Mouse (Mus musculus) thymus, postnatal 36 days (tissue): ENCODE results near the gene Mdfi.

ENCODE experiments used
- DNase-seq, 2 experiments: peaks; one replicate each; pipeline ENCODE4 v3.0.0; 2022; ENCODE audit warnings: mixed read lengths in 2 of 2

The Mdfi gene

DNA sequence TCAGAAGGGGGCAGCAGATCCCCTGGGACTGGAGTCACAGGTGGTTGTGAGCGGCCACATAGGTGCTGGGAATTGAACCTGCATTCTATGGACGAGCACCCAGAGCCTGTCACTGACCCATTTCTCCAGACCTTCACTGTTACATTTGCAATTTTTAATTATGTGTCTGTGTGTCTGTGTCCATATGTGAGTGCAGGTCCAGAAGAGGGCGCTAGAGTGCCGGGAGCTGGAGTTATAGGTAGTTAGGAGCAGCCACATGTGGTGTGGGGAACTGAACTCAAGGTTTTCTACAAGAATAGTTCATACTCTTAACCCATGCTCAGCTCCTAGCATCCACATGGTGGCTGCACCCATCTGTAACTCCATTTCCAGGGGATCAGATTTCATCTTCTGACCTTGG is 37.5 kb downstream of the Mdfi start:
- no peak for DNase-seq

DNA sequence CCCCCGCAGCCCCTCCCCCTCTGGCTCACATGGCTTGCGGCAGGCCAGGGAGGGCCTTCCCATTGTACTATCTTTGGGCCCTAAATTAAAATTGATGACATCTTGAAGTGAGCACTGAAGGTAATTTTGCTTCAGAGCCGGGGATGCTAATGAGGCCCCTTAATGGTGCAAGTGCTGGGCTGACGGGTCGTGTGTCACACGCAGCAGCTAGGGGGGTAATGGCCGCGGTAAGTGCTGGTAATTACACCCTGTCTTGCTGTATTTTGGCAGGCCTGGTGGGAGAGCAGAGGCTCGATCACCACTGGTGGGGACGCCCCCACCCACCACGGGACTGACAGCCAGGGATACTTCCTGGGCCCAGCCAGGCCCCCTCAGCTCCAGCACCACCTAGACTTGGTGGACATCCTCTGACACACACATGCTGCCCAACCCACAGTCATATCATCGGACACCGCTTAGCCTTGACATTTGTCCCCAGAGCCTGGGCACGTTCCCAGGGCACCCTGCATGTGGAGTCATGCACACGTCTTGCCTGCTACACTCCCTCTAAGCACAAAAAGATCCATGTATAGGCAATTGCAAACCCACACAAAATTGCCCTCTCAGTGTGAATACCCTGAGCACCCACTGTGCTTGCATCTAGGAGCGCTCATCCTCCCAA is 38.2 kb downstream of the Mdfi start:
- no peak for DNase-seq

DNA sequence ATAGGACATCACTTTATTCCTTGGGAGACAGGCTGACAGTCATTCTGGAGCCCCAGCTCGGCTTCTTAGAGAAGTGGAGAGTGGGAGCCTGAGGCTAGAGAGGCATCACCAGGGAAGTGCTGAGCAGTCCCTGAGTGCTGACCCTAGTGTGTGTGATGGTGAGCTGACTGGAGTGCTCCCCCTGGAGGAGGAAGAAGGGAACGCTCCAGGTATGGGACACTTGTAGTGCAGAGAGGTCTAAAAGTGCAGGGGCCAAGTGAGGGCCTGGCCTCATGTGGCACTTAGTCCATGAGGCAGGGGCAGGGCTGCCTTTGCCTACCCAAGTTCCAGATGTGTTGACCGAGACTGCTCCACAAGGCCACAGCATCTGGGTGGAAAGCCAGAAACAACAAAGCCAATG is 39.0 kb downstream of the Mdfi start:
- DNase-seq, result peak; percentile 53 to 63

DNA sequence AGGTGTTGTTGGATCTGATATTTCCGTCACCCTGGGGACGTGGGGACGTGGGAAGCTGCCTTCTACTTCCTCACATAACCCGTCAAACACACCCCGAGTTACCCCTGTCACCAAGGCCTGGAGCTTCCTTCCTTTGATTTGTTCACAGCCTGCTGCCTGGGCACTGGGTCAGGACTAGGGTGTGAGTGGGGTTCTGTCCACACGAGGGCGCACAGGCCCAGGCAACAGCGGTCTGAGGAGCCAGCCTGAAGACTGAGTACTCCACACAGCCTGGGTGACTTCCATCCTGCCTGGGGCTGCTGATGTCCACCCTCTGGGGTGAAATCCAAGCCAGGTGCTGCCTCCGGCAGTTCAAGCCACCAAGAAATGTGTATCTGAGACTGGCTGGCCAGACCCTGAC is 41.1 kb downstream of the Mdfi start:
- DNase-seq, result peak; percentile 80 to 81

DNA sequence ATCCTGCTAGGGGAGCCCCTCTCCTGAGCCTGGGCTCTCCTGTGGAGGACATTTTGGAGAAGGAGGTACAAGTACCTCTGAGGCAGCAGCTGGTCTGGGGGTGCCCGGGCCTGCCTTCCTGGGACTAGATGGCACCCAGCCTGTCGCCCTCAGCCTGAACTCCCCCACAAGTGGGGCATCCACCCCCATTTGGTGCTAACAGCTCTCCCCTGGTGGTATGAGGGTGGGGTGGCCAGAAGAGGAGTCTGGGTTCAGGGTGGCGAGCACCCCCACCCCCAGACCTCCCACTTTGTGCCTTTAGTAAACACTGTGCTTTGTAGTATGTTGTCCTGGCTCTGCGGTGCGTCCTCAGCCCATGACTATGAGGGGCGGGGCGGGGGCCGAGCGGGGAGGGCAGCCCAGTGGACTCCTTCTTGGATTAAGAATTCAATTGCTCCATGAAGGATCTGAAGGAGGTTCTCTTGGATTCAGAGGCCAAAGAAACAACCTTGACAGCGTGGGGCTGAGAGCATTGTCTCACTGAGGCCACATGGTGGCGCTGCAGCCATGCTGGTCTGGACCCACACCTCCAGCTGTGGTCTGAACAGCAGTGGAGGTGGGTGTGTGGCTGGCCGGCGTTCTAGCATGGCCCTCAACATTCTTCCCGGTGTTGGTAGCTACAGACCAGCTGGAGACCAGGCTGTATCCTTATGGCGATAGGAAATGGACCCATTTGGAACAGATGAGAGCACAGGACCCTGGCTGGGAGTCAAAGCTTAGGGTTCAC is 42.2 kb downstream of the Mdfi start:
- peak; percentile 59 to 63 for DNase-seq

DNA sequence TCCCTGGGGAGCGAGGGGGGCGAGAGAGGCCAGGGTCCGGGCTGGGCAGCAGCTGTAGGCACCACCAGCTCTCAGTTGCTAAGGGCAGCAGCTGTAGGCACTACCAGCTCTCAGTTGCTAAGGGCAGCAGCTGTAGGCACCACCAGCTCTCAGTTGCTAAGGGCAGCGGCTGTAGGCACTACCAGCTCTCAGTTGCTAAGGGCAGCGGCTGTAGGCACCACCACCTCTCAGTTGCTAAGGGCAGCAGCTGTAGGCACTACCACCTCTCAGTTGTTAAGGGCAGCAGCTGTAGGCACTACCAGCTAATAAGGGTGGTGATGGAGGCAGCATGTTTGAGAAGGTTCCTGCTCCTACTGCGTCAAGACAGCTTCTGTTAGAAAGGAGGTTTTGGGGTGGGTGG is 45.5 kb downstream of the Mdfi start:
- no peak for DNase-seq

DNA sequence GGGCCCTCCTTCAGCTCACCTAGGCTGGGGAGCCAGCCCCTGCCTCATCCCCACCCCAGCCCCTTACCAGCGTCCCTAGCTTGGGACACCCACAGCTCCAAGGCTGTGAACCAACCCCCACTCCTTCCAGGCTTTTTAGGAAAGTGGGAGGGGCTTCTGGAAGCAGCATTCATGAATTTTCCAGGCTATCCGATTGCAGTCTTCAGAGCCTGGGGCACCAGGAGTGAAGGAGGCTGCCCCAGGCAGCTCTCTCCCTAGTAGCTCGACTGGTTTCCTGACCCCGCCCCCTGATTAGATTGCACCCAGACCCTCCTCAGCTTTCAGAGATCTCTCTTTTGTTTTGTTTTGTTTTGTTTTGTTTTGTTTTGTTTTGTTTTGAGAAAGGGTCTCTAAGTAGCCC is 46.2 kb downstream of the Mdfi start:
- no peak for DNase-seq

DNA sequence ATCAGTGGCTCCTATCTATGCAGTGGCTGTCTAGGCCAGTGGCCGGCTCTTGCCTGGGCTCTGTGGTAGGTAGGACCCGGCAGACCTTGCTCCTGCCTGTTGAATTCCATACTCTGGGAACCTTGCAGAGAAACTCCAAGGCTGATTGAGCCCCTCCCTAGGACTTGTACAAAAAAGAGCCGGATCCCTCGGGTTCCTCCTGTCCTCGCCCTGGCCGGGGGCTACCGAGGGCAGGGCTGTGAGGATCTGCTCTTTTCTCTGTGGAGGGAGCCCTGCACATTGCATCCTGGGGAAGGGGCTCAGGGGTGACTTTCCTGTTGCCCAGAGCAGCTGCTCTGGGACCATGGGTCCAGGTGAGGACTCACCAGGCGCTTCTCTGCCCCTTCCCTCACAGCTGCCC is 46.9 kb downstream of the Mdfi start:
- DNase-seq, result no peak

DNA sequence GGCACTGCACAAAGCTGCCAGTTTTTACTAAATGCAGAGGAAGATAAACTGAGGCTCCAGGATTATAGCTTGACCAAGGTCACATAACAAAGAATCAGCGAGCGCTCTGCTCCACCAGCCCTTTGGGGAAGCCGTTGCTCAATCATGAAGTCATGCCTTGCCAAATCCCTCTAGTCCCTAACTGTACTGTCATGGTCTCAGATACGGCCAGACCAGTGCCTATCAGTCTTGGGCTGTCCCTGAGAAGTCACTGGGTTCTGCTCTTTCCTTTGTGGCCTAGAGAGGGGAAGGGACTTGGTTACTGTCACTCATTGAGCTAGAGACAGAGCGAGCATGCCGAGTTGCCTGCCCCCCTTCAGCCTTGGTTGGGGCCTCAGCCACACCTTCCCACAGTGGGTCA is 50.1 kb downstream of the Mdfi start:
- DNase-seq, result no peak

DNA sequence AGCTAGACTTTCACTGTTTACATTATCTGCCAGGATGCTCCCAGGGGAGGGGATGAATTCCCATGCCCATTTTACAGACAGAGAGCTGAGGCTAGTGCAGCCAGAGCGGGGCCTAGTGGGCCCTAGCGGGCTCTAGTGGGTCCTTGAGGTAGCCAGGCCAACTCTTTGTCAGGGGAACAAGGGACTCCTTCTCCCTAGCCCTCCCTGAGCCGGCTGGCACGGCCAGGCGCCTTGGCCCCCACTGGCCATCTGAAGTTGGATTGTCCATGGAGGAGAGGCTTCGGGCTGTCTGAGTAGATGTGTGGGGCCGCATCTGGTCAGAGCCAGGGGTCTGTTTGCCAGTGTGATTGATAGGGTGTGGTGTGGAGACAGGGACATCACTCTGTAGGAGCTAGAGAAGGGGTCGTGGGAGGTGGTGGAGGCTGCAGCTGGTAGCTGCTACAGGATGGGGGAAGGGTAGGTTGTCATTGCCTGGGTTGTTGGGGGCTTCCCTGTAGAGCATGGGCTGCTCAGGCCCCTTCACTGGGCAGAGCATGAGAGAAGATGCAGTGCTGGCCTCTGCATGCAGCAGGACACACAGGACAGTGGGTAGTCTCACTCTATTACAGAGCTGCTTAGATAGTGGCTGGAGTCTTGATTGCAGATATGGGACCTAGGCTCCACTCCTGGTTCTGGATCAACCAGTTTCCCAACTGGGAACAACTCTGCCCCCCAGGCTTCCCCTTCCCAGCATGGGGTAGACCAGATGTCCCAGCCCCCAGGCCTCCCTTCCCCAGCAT is 50.9 kb downstream of the Mdfi start:
- no peak for DNase-seq

DNA sequence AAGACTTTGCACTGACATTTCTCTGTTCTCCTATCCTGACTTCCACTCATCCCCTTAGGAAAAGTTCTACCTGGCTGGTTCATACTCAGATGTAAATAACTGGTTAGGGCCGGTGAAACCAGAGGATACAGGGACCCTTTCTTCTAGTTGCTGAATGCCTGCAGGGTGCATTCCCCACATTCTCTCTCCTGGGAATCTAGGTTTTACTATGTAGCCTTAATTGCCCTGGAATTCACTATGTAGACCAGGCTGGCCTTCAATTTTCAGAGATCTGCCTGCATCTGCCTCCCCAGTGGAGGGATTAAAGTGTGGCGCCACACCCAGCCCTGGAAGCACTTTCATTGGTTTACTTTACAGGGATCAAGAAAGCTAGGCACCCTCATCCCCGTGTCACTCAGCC is 52.0 kb downstream of the Mdfi start:
- DNase-seq, result no peak

DNA sequence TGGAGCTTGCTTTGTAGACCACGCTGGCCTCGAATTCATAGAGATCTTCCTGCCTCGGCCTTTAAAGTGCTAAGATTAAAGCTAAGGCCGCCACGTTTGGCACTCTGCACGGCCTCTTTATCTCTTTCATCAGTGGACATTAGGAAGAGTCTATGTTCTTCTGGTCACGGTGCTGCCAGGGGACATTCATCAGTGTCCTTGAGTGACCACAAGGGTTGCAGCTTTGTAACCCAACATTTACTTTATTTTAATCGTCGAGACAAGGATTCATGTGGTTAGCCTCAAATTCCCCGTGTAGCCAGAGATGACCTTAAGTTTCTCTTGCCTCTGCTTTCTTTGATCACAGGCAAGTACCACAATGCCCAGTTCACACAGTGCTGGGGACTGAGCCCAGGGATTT is 54.0 kb downstream of the Mdfi start:
- no peak for DNase-seq

DNA sequence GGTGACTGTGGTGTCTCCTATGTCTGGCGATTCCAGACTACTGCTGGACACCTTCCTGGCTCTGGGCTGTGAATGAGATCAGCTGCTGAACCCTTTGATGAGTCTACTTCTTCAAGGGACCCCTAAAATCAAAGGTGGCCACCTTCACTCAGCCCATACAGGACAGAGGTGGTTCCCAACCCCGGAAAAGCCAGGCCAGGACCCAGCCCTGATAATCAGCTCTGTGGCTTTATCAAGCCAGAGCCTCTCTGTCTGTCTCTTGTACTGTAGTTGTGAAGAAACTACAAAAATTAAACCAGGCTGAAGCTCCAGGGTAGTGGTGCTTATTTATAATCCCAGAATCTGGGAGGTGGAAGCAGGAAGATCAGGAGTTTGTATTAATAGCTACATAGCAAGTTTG is 57.4 kb downstream of the Mdfi start:
- no peak for DNase-seq

DNA sequence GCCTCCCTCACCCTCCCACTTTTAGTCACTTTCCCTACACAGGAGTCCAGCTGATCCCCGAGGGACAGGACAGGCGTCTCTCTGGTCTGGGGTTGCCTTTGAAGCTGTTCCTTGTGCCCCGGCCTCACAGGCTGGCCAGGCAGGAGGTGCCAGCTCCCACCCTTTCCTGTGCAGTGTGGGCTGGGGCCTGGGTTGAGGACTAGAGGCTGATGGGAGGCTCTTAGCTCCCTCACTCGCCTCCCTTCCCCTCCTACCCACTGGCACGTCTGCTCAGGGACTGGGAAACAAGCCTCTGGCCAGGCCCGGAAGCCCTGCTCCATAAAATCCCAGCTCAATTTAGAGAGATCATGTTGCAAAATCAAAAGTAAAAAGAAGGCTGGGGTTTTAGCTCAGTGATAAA is 60.9 kb downstream of the Mdfi start:
- DNase-seq, result no peak

DNA sequence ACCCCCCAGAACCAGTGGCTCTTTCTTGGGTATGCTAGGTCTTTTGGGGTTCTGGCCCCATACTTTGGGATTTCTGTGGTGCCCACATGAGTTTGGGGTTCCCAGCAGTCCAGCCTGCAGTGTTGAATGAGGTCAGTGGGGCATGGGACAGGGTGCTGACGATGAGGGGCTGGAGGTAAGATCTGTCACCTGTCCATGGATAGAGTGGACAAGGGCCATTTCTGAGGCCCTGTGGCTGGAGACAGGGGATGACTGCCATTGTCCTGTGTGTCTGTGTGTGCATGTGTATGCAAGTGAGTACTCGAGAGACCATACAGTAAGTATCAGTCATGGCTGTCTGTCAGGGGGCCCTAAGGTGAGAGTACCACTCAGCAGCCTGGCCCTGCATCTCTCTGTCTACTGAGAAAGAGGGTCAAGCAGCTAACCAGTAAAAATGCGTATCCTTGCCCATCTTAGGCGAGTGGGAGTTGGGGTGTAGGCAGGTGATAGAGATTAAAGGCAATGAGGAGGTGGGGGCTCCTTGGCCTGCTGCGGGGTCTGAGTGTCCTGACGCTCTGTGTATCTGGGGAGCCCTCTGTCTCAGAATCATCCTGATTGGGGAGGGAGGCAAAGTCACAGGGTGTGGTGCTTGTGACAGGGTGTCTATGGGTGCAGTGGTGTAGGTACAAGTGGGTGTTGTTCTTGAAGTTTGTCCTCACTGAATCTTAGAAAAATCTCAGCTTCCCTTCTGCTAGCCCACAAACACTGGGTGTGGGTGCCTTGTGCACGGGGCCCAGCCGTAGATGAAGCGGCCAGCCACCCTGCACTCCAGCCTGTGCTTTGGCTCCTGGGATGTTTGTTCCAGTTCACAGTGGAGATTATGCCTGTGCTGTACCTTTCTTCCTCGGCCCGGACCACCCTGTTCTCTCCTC is 64.8 kb downstream of the Mdfi start:
- DNase-seq, result no peak

DNA sequence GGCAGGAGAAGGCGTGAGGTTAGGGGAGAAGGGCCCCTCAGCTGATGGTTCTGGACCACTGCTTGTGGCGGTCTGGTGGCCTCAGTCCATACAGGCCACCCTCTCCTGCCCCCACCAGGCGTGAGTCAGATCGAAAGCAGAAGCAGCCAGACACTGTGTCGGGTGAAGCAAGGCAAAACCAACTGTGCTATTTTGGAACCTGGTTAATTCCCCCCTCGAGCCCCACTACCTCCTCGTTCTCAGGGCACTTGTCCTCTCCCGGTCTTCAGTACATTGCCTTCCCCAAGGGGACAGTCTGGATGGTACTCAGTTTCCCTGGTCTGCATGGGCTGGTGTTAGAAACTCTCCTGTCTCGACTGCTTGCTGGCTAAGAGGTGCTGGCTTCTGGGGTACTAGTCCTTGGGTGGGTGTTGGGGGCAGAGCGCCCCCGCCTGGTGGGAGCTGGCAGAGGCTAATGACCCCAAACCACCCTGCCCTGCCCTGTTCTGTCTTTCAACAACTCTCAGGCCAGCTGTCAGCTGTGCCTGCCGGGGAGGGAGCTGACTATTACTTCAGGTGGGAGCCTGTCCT is 65.7 kb downstream of the Mdfi start:
- DNase-seq, result peak; percentile 32 to 36

DNA sequence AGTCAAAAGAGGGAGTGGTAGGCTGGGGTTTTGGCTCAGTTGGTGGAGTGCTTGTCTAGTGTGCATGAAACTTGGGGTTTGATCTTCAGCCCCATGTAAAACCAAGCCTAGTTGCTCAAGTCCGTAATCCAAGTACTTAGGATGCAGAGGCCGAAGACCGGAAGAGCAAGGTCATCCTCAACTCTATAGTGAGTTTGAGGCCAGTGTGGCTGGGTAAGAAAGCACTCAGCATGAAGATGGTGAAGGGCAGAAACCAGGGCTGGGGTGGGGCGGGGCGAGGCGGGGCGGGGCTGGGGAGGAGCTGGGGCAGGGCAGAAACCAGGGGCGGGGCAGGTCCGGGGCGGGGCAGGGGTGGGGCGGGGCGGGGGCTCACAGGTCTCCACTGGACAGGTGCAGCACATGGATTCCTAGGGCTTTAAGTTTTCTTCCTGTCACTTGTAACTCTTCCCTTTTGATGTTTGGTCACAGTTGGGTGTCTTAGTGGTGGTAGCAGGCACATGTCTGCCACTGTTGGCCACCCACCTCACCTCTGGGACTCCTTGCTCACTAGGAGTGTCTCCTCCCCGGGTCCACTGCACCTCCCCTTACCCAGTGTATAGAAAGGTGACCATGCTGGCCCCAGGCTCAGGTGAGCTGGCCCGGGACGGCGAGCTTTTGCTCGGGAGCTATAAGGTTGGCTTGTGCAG is 66.9 kb downstream of the Mdfi start:
- no peak for DNase-seq

DNA sequence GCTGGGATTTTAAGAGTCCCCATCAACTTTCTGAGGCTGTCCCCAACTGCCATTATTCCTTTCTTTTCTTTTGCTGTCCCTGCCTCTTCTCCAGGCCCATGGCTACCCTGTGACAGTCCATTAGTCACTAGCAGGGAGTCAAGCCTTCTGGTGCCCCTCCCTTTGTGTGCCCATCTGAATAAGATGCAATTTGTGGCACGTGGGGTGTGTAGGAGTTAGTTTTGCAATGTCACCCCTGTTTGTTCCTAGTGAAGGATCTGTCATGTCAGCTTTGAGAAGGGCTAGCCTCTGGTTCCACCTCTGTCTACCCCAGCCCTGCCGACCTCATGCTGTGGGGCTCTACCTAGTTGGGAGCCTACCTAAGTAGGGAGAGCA is 67.4 kb downstream of the Mdfi start:
- no peak for DNase-seq

DNA sequence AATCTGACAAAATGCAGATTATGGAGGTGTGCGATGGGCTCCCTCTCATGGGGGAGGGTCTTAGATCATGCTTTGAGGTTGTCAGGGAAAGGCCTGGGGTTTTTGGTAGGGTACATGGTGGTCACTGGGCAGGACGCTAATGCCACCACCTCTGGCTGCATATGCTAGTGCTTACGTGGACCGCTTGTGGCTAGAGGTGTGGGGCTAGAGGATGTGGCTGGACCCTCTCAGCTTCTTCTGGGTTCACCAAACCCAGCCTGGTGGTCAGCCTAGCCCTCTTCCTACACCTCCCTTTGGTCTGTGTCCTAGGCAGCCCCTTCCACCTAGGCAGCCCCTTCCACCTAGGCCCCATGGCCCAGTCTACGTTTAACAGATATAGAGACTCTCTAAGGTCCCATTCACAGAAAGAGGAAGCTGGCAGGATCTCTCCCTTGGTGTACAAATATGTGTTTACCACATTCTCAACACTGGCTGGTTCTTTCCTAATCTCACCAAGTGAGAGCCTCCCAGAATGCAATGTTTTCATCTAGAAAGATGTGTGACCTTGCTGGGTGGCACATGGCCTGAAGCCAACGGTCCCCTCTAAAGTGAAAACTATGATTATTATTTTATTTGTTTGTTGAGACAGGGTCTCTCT is 68.0 kb downstream of the Mdfi start:
- DNase-seq, result no peak

DNA sequence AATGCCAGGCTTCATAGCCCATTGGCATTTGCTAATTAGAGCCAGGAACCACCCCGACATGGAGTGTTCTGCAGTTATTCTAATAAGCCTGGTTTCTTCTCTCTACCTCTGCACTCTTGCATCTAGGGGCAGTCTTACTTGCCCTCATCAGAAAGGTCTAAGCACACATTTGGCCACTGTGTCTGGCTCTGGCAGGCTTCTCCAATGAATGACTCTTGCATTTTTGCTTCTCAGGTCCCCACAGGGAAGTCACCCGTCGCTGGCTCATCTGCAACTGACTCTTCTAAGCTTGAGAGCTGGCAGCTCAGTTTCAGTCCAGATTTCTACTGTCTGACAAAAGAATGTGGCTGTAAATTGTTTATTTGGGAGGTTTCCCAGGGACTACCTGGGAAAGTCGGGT is 68.5 kb downstream of the Mdfi start:
- no peak for DNase-seq
